Mouse (Mus musculus) ES-Bruce4 (cell line): Measurements from ENCODE around the gene Gramd4. TPM values are rescaled to one million over a fixed set of nuclear protein-coding genes. Genes with fewer than 3 reads are reported as not detected.
"Not testable (repeated sequence)": the region's sequence is repeated elsewhere in the genome, so short reads cannot be mapped to it uniquely, and the experiment has no call there.

Experiments
- H3K27ac ChIP-seq: 2 replicates; pipeline ENCODE4 v1.5.1; 2012; ENCODE audit warnings: low read length, inconsistent platforms; ENCODE audit not compliant: insufficient read depth
- H3K27me3 ChIP-seq: 2 replicates; pipeline ENCODE4 v1.6.1; 2012; ENCODE audit warnings: mild to moderate bottlenecking, low read length, inconsistent platforms; ENCODE audit not compliant: control insufficient read depth, poor library complexity, insufficient read depth, severe bottlenecking
- H3K36me3 ChIP-seq: 2 replicates; pipeline ENCODE4 v1.6.1; 2012; ENCODE audit warnings: inconsistent platforms, mild to moderate bottlenecking, low read length, moderate library complexity; ENCODE audit not compliant: control insufficient read depth, poor library complexity, insufficient read depth, severe bottlenecking
- H3K4me1 ChIP-seq: one replicate; pipeline ENCODE4 v1.8.1; 2011; ENCODE audit warnings: low read length; ENCODE audit not compliant: control insufficient read depth, insufficient read depth
- H3K4me3 ChIP-seq: 2 replicates; pipeline ENCODE4 v1.5.1; 2011; ENCODE audit warnings: low read depth, mild to moderate bottlenecking, low read length
- H3K9ac ChIP-seq: 2 replicates; pipeline ENCODE4 v1.6.1; 2012; ENCODE audit warnings: low read depth, mild to moderate bottlenecking, inconsistent platforms; ENCODE audit not compliant: poor library complexity, severe bottlenecking
- H3K9me3 ChIP-seq: replicated peaks from 2 replicates; pipeline ENCODE4 v1.6.1; 2012; ENCODE audit warnings: mild to moderate bottlenecking, low read length, inconsistent platforms; ENCODE audit not compliant: control insufficient read depth, poor library complexity, insufficient read depth, severe bottlenecking
- CTCF ChIP-seq: IDR thresholded peaks from one replicate; pipeline ENCODE4 v1.8.1; 2011; ENCODE audit warnings: low read depth, low read length
- EP300 ChIP-seq: IDR thresholded peaks from 2 replicates; pipeline ENCODE4 v1.6.1; 2011; ENCODE audit warnings: low read depth, low read length; ENCODE audit not compliant: insufficient read depth
- POLR2A ChIP-seq: IDR thresholded peaks from one replicate; pipeline ENCODE4 v1.8.1; 2011; ENCODE audit warnings: low read length; ENCODE audit not compliant: insufficient read depth
- polyA plus RNA-seq: library from polyadenylated mRNA; stranded (reverse); fragments of >200 nt; gene quantifications from 2 replicates; pipeline ENCODE4 v1.2.4, GENCODE M21; 2011; ENCODE audit warnings: low read depth; ENCODE audit not compliant: missing spikeins, insufficient read depth, insufficient read length

The Gramd4 gene
- polyA plus RNA-seq, 1 experiment = 22.6 TPM

GRCm38 (mm10) chr15:86173136-86173985 is 115.9 kb downstream of the Gramd4 start:
- H3K27ac ChIP-seq = no peak overlapping the region
- H3K9ac ChIP-seq = no peak overlapping the region
- H3K4me3 ChIP-seq = no peak overlapping the region
- no peaks in the 10 kb centered on the region for H3K36me3 ChIP-seq
- H3K4me1 ChIP-seq = peaks cover 2% of the 10 kb centered on the region
- no peaks in the 10 kb centered on the region for H3K9me3 ChIP-seq
- H3K27me3 ChIP-seq = no peaks in the 10 kb centered on the region
- no peak for TF ChIP-seq EP300
- TF ChIP-seq CTCF = no peak
- TF ChIP-seq POLR2A = no peak

- Histone ChIP-seq H3K27me3 (no peaks in the 10 kb centered on the region), H3K36me3 (no peaks in the 10 kb centered on the region), H3K4me3 (no peak overlapping the region), H3K9me3 (no peaks in the 10 kb centered on the region), H3K27ac (no peak overlapping the region), H3K4me1 (no peaks in the 10 kb centered on the region), H3K9ac (no peak overlapping the region)
- TF ChIP-seq EP300 = no peak
- no peak for TF ChIP-seq CTCF
- TF ChIP-seq POLR2A = no peak
Observed at GRCm38 (mm10) chr15:86175253-86176050, 118.0 kb downstream of the Gramd4 start.

- Histone ChIP-seq H3K9ac (no peak overlapping the region), H3K36me3 (no peaks in the 10 kb centered on the region), H3K4me1 (no peaks in the 10 kb centered on the region), H3K27me3 (no peaks in the 10 kb centered on the region), H3K9me3 (no peaks in the 10 kb centered on the region), H3K4me3 (no peak overlapping the region), H3K27ac (no peak overlapping the region)
- no peak for TF ChIP-seq POLR2A
Observed at GRCm38 (mm10) chr15:86176166-86176565, 118.7 kb downstream of the Gramd4 start.

- Histone ChIP-seq H3K4me3 (no peak overlapping the region), H3K9ac (no peak overlapping the region), H3K36me3 (no peaks in the 10 kb centered on the region), H3K4me1 (no peaks in the 10 kb centered on the region), H3K27me3 (no peaks in the 10 kb centered on the region), H3K9me3 (no peaks in the 10 kb centered on the region), H3K27ac (no peak overlapping the region)
- TF ChIP-seq CTCF = no peak
- no peak for TF ChIP-seq POLR2A
- no peak for TF ChIP-seq EP300
Observed at GRCm38 (mm10) chr15:86176771-86177702, 119.5 kb downstream of the Gramd4 start.

GRCm38 (mm10) chr15:86177703-86178251 is 120.3 kb downstream of the Gramd4 start:
- H3K4me1 ChIP-seq, H3K27ac ChIP-seq: not testable (repeated sequence)

More at GRCm38 (mm10) chr15:86177703-86178251, 120.3 kb downstream of the Gramd4 start:
- not testable (repeated sequence) for H3K9me3 ChIP-seq, H3K27me3 ChIP-seq, H3K9ac ChIP-seq, H3K4me3 ChIP-seq, H3K36me3 ChIP-seq
